Mouse (Mus musculus): Measurements from ENCODE around the gene Cga.
"Not testable (repeated sequence)": the region's sequence is repeated elsewhere in the genome, so short reads cannot be mapped to it uniquely, and the experiment has no call there.

DNA sequence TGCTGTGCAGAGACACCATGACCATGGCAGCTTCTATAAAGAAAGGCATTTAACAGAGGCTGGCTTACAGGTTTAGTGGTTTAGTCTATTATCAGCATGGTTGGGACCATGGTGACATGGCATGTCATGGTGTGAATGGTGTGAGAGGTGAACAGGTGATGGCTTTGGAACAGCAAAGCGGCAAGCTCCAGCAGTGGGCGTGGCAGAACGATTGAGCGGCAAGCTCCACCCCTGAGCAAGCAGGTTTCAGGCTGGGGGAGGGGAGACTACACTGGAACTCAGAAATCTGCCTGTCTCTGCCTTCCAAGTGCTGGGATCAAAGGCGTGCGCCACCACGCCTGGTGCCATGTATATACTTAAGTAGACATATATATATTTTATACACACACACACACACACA is 34.8 kb downstream of the Cga start:
- not testable (repeated sequence) for TF ChIP-seq CTCF (IDR thresholded peaks at IDR 0.05; ENCODE audit: borderline replicate concordance, control insufficient read depth, extremely low read depth, insufficient read depth, low read length, poor library complexity); POLR2A (IDR thresholded peaks at IDR 0.05; ENCODE audit: control insufficient read depth, extremely low read depth, insufficient read depth, low read length, poor library complexity)
